Mouse (Mus musculus) bone marrow macrophage, adult 2 months (primary cell): ENCODE measurements around the gene Kcnip1.

ENCODE experiments used
- CTCF ChIP-seq: IDR thresholded peaks from 2 replicates; pipeline ENCODE4 v1.5.1; 2012; ENCODE audit warnings: low read depth, mild to moderate bottlenecking, low read length, moderate library complexity
- POLR2A ChIP-seq: IDR thresholded peaks from 2 replicates; pipeline ENCODE4 v1.6.1; 2012; ENCODE audit warnings: mild to moderate bottlenecking, low read depth, low read length, borderline replicate concordance

DNA sequence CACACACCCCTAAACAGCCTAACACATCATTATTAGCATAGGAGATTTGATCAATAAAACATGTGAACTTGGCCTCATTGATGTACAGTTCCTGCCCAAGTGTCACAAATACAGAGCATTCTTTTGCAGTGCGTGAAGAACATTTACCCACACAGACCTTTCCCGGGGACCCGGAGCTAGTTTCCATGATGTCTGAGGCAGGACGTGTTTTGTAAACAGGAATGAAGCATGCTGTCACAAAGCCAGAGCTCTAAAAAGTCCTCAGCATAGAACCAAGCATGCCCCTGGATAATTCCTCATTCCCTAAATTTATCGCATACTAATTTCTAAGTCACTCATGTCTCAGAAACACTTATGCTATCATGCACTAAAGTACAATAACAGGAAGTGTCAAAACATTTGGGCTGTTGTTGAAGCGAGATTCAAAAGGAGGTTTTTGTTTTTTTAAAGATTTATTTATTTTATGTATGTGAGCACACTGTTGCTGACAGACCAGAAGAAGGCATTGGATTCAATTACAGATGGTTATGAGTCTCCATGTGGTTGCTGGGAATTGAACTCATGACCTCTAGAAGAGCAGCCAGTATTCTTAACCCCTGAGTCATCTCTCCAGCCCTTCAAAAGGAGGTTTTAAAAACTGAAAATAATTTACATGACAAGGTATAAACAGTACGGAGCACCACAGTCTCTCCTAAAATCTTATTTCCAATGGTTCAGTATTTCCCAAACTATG is 336.9 kb downstream of the Kcnip1 start:
- TF ChIP-seq CTCF (no peak), POLR2A (no peak)
